Mouse (Mus musculus): ENCODE measurements at regions not wholly inside any gene's neighbourhood (a gene's known extent, or its start where the extent isn't known, plus 50 kb on each side); places are given as distances from the start of the nearest gene placed in this dataset.
"Not testable (repeated sequence)": the region's sequence is repeated elsewhere in the genome, so short reads cannot be mapped to it uniquely, and the experiment has no call there.

DNA sequence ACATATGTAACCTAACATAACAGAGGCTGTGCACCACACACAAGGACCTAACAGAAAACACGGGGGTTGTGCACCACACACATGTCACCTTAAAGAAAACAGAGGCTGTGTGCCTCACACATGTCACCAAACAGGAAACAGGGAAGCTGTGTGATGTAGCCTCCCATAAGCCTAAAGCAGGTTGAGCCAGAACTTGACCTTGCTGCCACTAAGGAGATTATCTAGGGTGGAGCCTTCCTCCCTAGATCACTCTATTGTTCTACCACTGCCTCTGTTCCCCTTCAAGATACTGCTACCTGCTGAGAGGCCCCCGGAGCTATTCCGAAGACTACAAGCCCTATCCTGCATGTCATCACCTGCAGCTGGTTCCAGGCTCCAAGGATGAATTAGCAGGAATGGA, 100.1 kb upstream of the Thrb start:
- DNase-seq, result not testable (repeated sequence)

DNA sequence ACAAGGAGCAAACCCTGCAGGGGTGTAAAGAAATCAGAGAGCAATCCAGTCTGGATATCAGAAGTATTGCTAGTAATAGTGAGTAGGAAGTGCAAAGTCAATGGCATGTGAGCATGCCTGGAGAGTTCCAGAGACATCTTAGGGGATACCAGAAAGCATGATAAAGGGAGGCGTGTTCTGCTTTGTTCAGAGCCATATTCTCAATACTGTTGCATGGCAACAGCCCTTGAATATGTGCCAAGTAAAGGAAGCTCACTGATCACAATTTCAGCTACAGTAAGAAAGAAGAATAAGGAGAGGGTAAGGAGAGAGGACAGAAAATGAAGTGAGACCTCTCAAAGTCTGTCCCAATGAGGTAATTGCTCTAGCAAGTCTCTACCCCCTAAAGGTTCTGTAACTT, 92.1 kb upstream of the Thrb start:
- DNase-seq, result no peak

DNA sequence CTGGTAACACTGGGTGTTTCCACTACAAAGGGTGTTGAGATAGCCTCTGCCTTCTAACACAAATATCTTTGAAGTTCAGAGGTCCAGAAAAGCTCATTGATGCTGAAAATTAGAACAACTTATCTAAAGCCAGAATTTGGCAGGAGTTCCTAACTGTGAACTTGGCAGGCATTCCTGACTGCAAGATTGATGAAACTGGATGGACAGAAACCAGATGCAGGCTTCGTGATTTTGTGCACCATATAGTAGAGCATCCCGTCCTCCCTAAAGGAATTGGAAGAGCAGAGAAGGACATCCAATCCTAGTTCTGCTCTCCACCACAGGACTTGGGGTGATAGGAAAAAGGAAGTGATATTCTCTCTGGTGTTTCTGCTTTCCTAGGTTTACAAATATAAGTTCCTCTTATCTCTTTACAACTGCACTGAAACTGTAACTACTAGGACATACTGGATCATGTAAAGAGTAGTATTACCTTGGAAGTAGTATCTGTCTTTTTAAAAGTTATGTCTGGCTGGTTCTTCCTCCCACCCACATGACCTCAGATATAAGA, 90.9 kb upstream of the Thrb start:
- no peak for DNase-seq

DNA sequence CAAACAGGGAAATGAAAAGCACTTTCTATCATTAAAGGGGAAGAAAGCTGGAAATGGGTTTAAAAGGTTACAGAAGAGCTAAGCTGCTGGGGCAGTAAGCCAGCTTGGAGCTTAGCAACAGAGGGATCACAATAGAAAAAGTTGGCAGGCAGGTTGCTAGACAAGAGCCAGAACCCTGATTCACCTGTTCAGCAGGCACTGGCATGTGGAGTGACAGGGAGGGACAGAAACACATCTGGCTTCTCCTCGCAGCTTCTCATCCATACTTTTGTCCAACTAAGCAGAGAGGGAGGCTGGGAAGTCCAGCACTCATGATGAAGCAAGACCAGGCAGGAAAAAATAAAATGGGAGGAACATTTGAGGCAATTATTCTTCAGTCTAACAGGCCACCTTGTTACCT, 81.3 kb upstream of the Thrb start:
- no peak for DNase-seq

DNA sequence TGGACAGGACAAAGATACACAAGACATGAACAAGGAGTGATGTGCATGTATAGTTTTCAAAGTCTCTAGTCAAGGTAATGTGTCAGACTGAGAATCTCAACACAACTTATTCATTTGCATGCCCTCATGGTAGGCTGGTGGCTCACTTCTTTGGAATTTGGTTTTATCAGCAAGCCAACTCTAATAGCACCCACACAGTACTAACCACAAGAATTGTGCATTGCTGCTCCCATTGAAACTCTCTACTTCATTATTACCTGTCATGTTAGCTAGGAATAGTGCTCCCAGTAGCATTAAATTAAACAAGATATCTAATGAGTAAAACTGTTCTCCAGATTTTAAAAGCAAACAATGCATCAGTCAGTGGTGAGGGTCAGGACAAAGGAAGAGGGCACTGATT, 70.5 kb upstream of the Thrb start:
- no peak for DNase-seq

DNA sequence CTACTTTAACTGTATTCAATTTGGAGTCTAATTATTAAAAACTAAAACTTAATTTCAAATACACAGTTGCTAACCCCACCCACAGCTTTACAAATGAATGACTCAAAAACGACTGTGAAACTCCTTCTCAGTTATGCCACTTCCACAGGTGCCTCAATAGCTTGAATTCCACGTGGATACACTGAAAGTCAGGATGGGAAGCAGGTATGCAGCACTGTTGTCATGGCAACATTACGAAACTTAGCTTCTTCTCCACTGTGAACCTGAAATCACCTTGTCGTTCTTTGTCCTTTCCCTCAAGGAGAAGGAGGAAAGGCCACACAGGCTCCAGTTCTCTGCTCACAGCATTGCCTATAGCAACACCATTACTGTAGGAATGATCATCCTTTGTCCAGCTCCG, 60.5 kb upstream of the Thrb start:
- DNase-seq, result no peak

DNA sequence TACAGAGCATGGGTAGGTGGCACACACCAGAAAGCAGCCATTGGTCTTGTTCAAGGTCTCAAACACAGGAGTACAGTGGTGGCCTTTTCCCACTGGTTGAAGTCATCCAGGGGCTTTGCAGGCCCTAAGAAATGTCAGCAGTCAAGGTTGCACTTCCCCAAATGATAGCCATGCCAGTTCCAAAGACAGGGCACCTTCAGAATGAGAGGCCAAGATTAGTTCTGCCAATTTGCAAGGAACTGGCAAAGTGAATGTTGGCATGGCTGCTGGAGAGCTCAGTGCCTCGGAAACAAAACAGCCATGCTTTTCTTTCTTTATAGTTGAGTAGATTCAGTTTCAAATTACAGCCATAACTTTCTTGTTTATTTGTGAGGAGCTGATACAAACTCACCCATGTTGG, 57.7 kb upstream of the Thrb start:
- no peak for DNase-seq

DNA sequence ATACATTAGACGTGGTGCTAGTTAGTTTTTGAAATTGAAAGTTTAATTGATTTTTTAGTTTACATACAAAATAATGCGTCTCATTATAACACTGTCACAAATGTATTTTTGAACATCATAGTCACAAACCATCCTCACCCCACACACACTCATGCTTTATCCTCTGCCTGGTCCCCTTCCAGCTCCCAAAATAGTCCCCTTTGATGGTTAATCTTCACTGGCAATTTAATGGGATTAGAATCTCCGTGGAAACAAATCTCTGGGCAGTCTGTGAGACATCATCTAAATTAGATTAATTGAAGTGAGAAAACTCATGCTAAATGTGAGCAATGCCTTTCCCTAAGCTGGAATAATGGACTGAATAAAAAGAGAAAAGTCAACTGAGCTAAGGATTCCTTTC, 54.0 kb upstream of the Thrb start:
- DNase-seq, result no peak

DNA sequence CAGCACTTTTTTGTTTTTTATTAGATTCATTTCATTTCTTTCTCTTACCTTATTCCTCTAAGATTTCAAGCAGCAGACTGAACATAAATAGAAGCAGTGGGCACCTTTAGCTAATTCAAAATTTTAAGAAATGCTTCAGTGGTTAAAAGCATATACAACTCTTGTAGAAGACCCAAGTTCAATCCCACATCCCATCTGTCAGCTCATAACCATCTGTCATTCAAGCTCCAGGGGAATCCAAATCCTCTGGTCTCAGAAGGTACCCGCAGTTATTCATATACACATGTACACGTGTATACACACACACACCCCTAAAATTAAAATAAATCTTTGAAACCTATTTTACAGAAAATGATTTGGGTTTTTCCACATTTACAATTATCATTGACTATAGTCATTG, 52.9 kb upstream of the Thrb start:
- no peak for DNase-seq
